Mouse (Mus musculus): ENCODE data around the gene Kdm6b. TPM values are rescaled to one million over a fixed set of nuclear protein-coding genes. Genes with fewer than 3 reads are reported as not detected.
"Not testable (repeated sequence)": the region's sequence is repeated elsewhere in the genome, so short reads cannot be mapped to it uniquely, and the experiment has no call there.

Gene Kdm6b
- polyA plus RNA-seq, 1 experiment from 2014 or later = 40.9 TPM

- Histone ChIP-seq H3K27ac (ENCODE audit: low read depth, low read length) (no peak overlapping the region), H3K4me3 (ENCODE audit: low read depth, low read length) (no peak overlapping the region), H3K27me3 (ENCODE audit: control insufficient read depth, insufficient read depth, low read length) (peaks cover 7% of the 10 kb centered on the region), H3K4me2 (replicated peaks; ENCODE audit: low read depth, low read length) (no peak overlapping the region), H3K36me3 (ENCODE audit: control insufficient read depth, insufficient read depth, low read length) (peaks cover 10% of the 10 kb centered on the region; the same call in 1 of the 2 replicates), H3K4me1 (replicated peaks; ENCODE audit: control insufficient read depth, insufficient read depth, low read length) (peaks cover 17% of the 10 kb centered on the region), H3K9ac (ENCODE audit: low read depth, low read length) (no peak overlapping the region), H3K9me3 (ENCODE audit: control insufficient read depth, low read length) (no peaks in the 10 kb centered on the region)
- WGBS = 14% methylated on average over 21 of the region's 21 CpGs
- ATAC-seq (ENCODE audit: low FRiP score) (no peak), DNase-seq (ENCODE audit: low spot score) (peak; percentile 30)
Observed at GRCm38 (mm10) chr11:69398486-69399200, 14.8 kb downstream of the Kdm6b start.

GRCm38 (mm10) chr11:69398059-69398458 is 15.4 kb downstream of the Kdm6b start, which contains the start of gene Tmem88:
TSS of gene Tmem88 (minus strand) at chr11:69398234.
- H3K9me3 ChIP-seq (ENCODE audit: control insufficient read depth, low read length) = no peaks in the 10 kb centered on the region
- H3K27me3 ChIP-seq (ENCODE audit: control insufficient read depth, insufficient read depth, low read length) = peaks cover 7% of the 10 kb centered on the region
- peak; percentile 50 for DNase-seq (ENCODE audit: low spot score)
- WGBS = 5% methylated on average over 16 of the region's 16 CpGs
- H3K9ac ChIP-seq (ENCODE audit: low read depth, low read length) = peak within 1 kb of the TSS; percentile 38; the same call in 1 of the 2 replicates
- no peak for ATAC-seq (ENCODE audit: low FRiP score)
- H3K4me1 ChIP-seq (replicated peaks; ENCODE audit: control insufficient read depth, insufficient read depth, low read length) = peaks cover 17% of the 10 kb centered on the region
- H3K4me3 ChIP-seq (ENCODE audit: low read depth, low read length) = peak within 1 kb of the TSS; percentile 9
- H3K27ac ChIP-seq (ENCODE audit: low read depth, low read length) = no peak within 1 kb of the TSS; the same call in 1 of the 2 replicates
- peaks cover 10% of the 10 kb centered on the region; the same call in 1 of the 2 replicates for H3K36me3 ChIP-seq (ENCODE audit: control insufficient read depth, insufficient read depth, low read length)
- H3K4me2 ChIP-seq (replicated peaks; ENCODE audit: low read depth, low read length) = peak within 1 kb of the TSS; percentile 24

- peak; percentile 60 for DNase-seq (ENCODE audit: low spot score)
- Histone ChIP-seq H3K4me2 (replicated peaks; ENCODE audit: low read depth, low read length) (peak overlapping the region; percentile 24; the same call in 1 of the 2 replicates), H3K27me3 (ENCODE audit: control insufficient read depth, insufficient read depth, low read length) (peaks cover 7% of the 10 kb centered on the region), H3K9ac (ENCODE audit: low read depth, low read length) (peak overlapping the region; percentile 38; the same call in 1 of the 2 replicates), H3K36me3 (ENCODE audit: control insufficient read depth, insufficient read depth, low read length) (peaks cover 10% of the 10 kb centered on the region; the same call in 1 of the 2 replicates), H3K4me1 (replicated peaks; ENCODE audit: control insufficient read depth, insufficient read depth, low read length) (peaks cover 17% of the 10 kb centered on the region), H3K27ac (ENCODE audit: low read depth, low read length) (no peak overlapping the region; the same call in 1 of the 2 replicates), H3K4me3 (ENCODE audit: low read depth, low read length) (peak overlapping the region; percentile 9), H3K9me3 (ENCODE audit: control insufficient read depth, low read length) (no peaks in the 10 kb centered on the region)
- WGBS = 6% methylated on average over 23 of the region's 24 CpGs
- ATAC-seq (ENCODE audit: low FRiP score) = no peak
Observed at GRCm38 (mm10) chr11:69397581-69398057, 15.9 kb downstream of the Kdm6b start.

GRCm38 (mm10) chr11:69396772-69397171 is 16.7 kb downstream of the Kdm6b start:
- Histone ChIP-seq H3K27me3 (ENCODE audit: control insufficient read depth, insufficient read depth, low read length) (peaks cover 7% of the 10 kb centered on the region), H3K9ac (ENCODE audit: low read depth, low read length) (peak overlapping the region; percentile 87; the same call in 1 of the 2 replicates), H3K27ac (ENCODE audit: low read depth, low read length) (no peak overlapping the region), H3K4me1 (replicated peaks; ENCODE audit: control insufficient read depth, insufficient read depth, low read length) (peaks cover 17% of the 10 kb centered on the region), H3K36me3 (ENCODE audit: control insufficient read depth, insufficient read depth, low read length) (peaks cover 7% of the 10 kb centered on the region; the same call in 1 of the 2 replicates), H3K4me3 (ENCODE audit: low read depth, low read length) (peak overlapping the region; percentile 62; the same call in 1 of the 2 replicates), H3K9me3 (ENCODE audit: control insufficient read depth, low read length) (no peaks in the 10 kb centered on the region), H3K4me2 (replicated peaks; ENCODE audit: low read depth, low read length) (peak overlapping the region; percentile 80)
- DNase-seq (ENCODE audit: low spot score) (peak; percentile 41), ATAC-seq (ENCODE audit: low FRiP score) (no peak)
- WGBS = 19% methylated on average over 11 of the region's 11 CpGs

GRCm38 (mm10) chr11:69395634-69396373 is 17.7 kb downstream of the Kdm6b start:
- peak overlapping the region; percentile 62 for H3K4me3 ChIP-seq (ENCODE audit: low read depth, low read length)
- peaks cover 6% of the 10 kb centered on the region; the same call in 1 of the 2 replicates for H3K36me3 ChIP-seq (ENCODE audit: control insufficient read depth, insufficient read depth, low read length)
- ATAC-seq (ENCODE audit: low FRiP score) (peak; percentile 86), DNase-seq (ENCODE audit: low spot score) (peak; percentile 96)
- H3K27ac ChIP-seq (ENCODE audit: low read depth, low read length) = peak overlapping the region; percentile 89
- peak overlapping the region; percentile 80 for H3K4me2 ChIP-seq (replicated peaks; ENCODE audit: low read depth, low read length)
- peaks cover 7% of the 10 kb centered on the region for H3K27me3 ChIP-seq (ENCODE audit: control insufficient read depth, insufficient read depth, low read length)
- peaks cover 17% of the 10 kb centered on the region for H3K4me1 ChIP-seq (replicated peaks; ENCODE audit: control insufficient read depth, insufficient read depth, low read length)
- under 1% methylated on average over 48 of the region's 48 CpGs for WGBS
- peak overlapping the region; percentile 87 for H3K9ac ChIP-seq (ENCODE audit: low read depth, low read length)
- no peaks in the 10 kb centered on the region for H3K9me3 ChIP-seq (ENCODE audit: control insufficient read depth, low read length)

GRCm38 (mm10) chr11:69395235-69395633 is 18.2 kb downstream of the Kdm6b start, which contains the start of the genes Naa38 and Cyb5d1:
TSS of gene Naa38 (plus strand) at chr11:69395487.
TSS of gene Cyb5d1 (minus strand) at chr11:69395631.
- ATAC-seq (ENCODE audit: low FRiP score) (peak; percentile 76), DNase-seq (ENCODE audit: low spot score) (peak; percentile 89)
- H3K4me3 ChIP-seq (ENCODE audit: low read depth, low read length) = peak within 1 kb of the TSS; percentile 62
- H3K4me1 ChIP-seq (replicated peaks; ENCODE audit: control insufficient read depth, insufficient read depth, low read length) = peaks cover 17% of the 10 kb centered on the region
- 1% methylated on average over 21 of the region's 24 CpGs for whole genome bisulfite sequencing
- peak within 1 kb of the TSS; percentile 87 for H3K9ac ChIP-seq (ENCODE audit: low read depth, low read length)
- not testable (repeated sequence) for H3K36me3 ChIP-seq (ENCODE audit: control insufficient read depth, insufficient read depth, low read length); H3K9me3 ChIP-seq (ENCODE audit: control insufficient read depth, low read length); H3K27me3 ChIP-seq (ENCODE audit: control insufficient read depth, insufficient read depth, low read length)
- peak within 1 kb of the TSS; percentile 80 for H3K4me2 ChIP-seq (replicated peaks; ENCODE audit: low read depth, low read length)
- peak within 1 kb of the TSS; percentile 89 for H3K27ac ChIP-seq (ENCODE audit: low read depth, low read length)

GRCm38 (mm10) chr11:69394591-69395167 is 18.8 kb downstream of the Kdm6b start:
- peaks cover 17% of the 10 kb centered on the region for H3K4me1 ChIP-seq (replicated peaks; ENCODE audit: control insufficient read depth, insufficient read depth, low read length)

GRCm38 (mm10) chr11:69390400-69391034 is 23.0 kb downstream of the Kdm6b start:
- H3K27ac ChIP-seq (ENCODE audit: low read depth, low read length) = no peak overlapping the region
- H3K9me3 ChIP-seq (ENCODE audit: control insufficient read depth, low read length) = no peaks in the 10 kb centered on the region
- no peak overlapping the region for H3K9ac ChIP-seq (ENCODE audit: low read depth, low read length)
- peaks cover 3% of the 10 kb centered on the region; the same call in 1 of the 2 replicates for H3K4me1 ChIP-seq (replicated peaks; ENCODE audit: control insufficient read depth, insufficient read depth, low read length)
- H3K27me3 ChIP-seq (ENCODE audit: control insufficient read depth, insufficient read depth, low read length) = no peaks in the 10 kb centered on the region
- no peaks in the 10 kb centered on the region for H3K36me3 ChIP-seq (ENCODE audit: control insufficient read depth, insufficient read depth, low read length)
- no peak for ATAC-seq (ENCODE audit: low FRiP score)
- no peak overlapping the region for H3K4me3 ChIP-seq (ENCODE audit: low read depth, low read length)
- 51% methylated on average over 10 of the region's 10 CpGs for WGBS
- H3K4me2 ChIP-seq (replicated peaks; ENCODE audit: low read depth, low read length) = no peak overlapping the region
- peak; percentile 85 for DNase-seq (ENCODE audit: low spot score)

More at GRCm38 (mm10) chr11:69394591-69395167, 18.8 kb downstream of the Kdm6b start:
- H3K27me3 ChIP-seq (ENCODE audit: control insufficient read depth, insufficient read depth, low read length); H3K9me3 ChIP-seq (ENCODE audit: control insufficient read depth, low read length); H3K36me3 ChIP-seq (ENCODE audit: control insufficient read depth, insufficient read depth, low read length); ATAC-seq (ENCODE audit: low FRiP score); H3K27ac ChIP-seq (ENCODE audit: low read depth, low read length): not testable (repeated sequence)
- WGBS = 2% methylated on average over 31 of the region's 31 CpGs
- Histone ChIP-seq H3K9ac (ENCODE audit: low read depth, low read length) (peak overlapping the region; percentile 69), H3K4me3 (ENCODE audit: low read depth, low read length) (peak overlapping the region; percentile 62), H3K4me2 (replicated peaks; ENCODE audit: low read depth, low read length) (peak overlapping the region; percentile 73)
- peak; percentile 46 for DNase-seq (ENCODE audit: low spot score)

All from hindbrain, embryonic 11.5 days (tissue).